Mouse (Mus musculus) heart, embryonic 13.5 days (tissue): ENCODE data around the gene Zfp420. TPM values are rescaled to one million over a fixed set of nuclear protein-coding genes. Genes with fewer than 3 reads are reported as not detected.
A peak's percentile ranks its signal among the peaks of the same experiment; 100 is the strongest.

Source experiments
- ATAC-seq: fragments of 200-750 bp; cut with Nextera tagmentation; 2 replicates; pipeline ENCODE4 v1.8.0; 2017; ENCODE audit warnings: moderate TSS enrichment; ENCODE audit not compliant: insufficient number of reproducible peaks, low FRiP score, low TSS enrichment; ENCODE audit errors: extremely low read depth
- H3K27ac ChIP-seq: fragments of 300-500 bp; sonication (generic); replicated peaks from 2 replicates; pipeline ENCODE4 v1.5.1; 2015; ENCODE audit warnings: moderate library complexity, mild to moderate bottlenecking, inconsistent platforms
- H3K27me3 ChIP-seq: fragments of 300-500 bp; sonication (generic); replicated peaks from 2 replicates; pipeline ENCODE4 v1.6.1; 2015; ENCODE audit warnings: mild to moderate bottlenecking, inconsistent platforms
- H3K36me3 ChIP-seq: fragments of 300-500 bp; sonication (generic); 2 replicates; pipeline ENCODE4 v1.6.1; 2015; ENCODE audit warnings: mild to moderate bottlenecking, inconsistent platforms
- H3K4me1 ChIP-seq: fragments of 300-500 bp; sonication (generic); 2 replicates; pipeline ENCODE4 v1.6.1; 2015; ENCODE audit warnings: inconsistent platforms
- H3K4me2 ChIP-seq: fragments of 300-500 bp; sonication (generic); 2 replicates; pipeline ENCODE4 v1.6.1; 2015; ENCODE audit warnings: inconsistent platforms, mild to moderate bottlenecking, moderate library complexity
- H3K4me3 ChIP-seq: fragments of 300-500 bp; sonication (generic); 2 replicates; pipeline ENCODE4 v1.5.1; 2015; ENCODE audit warnings: moderate library complexity, mild to moderate bottlenecking, inconsistent platforms
- H3K9ac ChIP-seq: fragments of 300-500 bp; sonication (generic); 2 replicates; pipeline ENCODE4 v1.6.1; 2015; ENCODE audit warnings: inconsistent platforms, mild to moderate bottlenecking, moderate library complexity
- H3K9me3 ChIP-seq: fragments of 300-500 bp; sonication (generic); 2 replicates; pipeline ENCODE4 v1.6.1; 2016; ENCODE audit warnings: inconsistent platforms
- WGBS: fragments of 180-500 bp; shearing (Covaris S2); methylation state at CpG from one replicate; pipeline ENCODE4 v1.1.7; 2015; ENCODE audit warnings: mixed read lengths; 5-methylcytosine and 5-hydroxymethylcytosine counted together
- polyA plus RNA-seq: library from polyadenylated mRNA; unstranded; fragments of >200 nt; fragmentation: Nextera tagmentation; extraction: Ambion mirVana; gene quantifications from 2 replicates; pipeline ENCODE4 v1.2.1, GENCODE M21; 2015

Gene Zfp420
- polyA plus RNA-seq, 1 experiment from 2014 or later, result 3.0 TPM

GRCm38 (mm10) chr7:29904101-29904500 is 44.3 kb downstream of the Zfp420 start:
- no peak overlapping the region for H3K4me2 ChIP-seq

GRCm38 (mm10) chr7:29905966-29906681 is 46.3 kb downstream of the Zfp420 start, which contains the start of gene Zfp27:
TSS of gene Zfp27 (minus strand) at chr7:29906572.
- under 1% methylated on average over 22 of the region's 22 CpGs for WGBS

More at GRCm38 (mm10) chr7:29904101-29904500, 44.3 kb downstream of the Zfp420 start:
- ATAC-seq, result no peak
- Histone ChIP-seq H3K36me3 (peaks cover 44% of the 10 kb centered on the region), H3K9ac (no peak overlapping the region), H3K27ac (no peak overlapping the region), H3K27me3 (no peaks in the 10 kb centered on the region), H3K9me3 (no peaks in the 10 kb centered on the region), H3K4me3 (no peak overlapping the region), H3K4me1 (peaks cover 11% of the 10 kb centered on the region)
- WGBS, result 91% methylated on average over 4 of the region's 4 CpGs

GRCm38 (mm10) chr7:29906682-29907058 is 46.9 kb downstream of the Zfp420 start:
- WGBS, result 24% methylated on average over 8 of the region's 8 CpGs
- ATAC-seq, result no peak

More at GRCm38 (mm10) chr7:29905966-29906681, 46.3 kb downstream of the Zfp420 start, which contains the start of gene Zfp27:
- Histone ChIP-seq H3K27ac (peak within 1 kb of the TSS; percentile 98), H3K4me2 (peak within 1 kb of the TSS; percentile 82), H3K4me3 (peak within 1 kb of the TSS; percentile 69), H3K4me1 (peaks cover 25% of the 10 kb centered on the region), H3K9me3 (no peaks in the 10 kb centered on the region), H3K27me3 (no peaks in the 10 kb centered on the region), H3K9ac (peak within 1 kb of the TSS; percentile 89), H3K36me3 (peaks cover 27% of the 10 kb centered on the region)
- ATAC-seq, result peak; percentile 67

GRCm38 (mm10) chr7:29907206-29907605 is 47.4 kb downstream of the Zfp420 start:
- 86% methylated on average over 5 of the region's 5 CpGs for WGBS
- Histone ChIP-seq H3K9ac (no peak overlapping the region), H3K9me3 (no peaks in the 10 kb centered on the region), H3K4me2 (peak overlapping the region; percentile 82; the same call in 1 of the 2 replicates), H3K4me1 (peaks cover 25% of the 10 kb centered on the region), H3K4me3 (no peak overlapping the region), H3K27me3 (no peaks in the 10 kb centered on the region), H3K36me3 (peaks cover 30% of the 10 kb centered on the region), H3K27ac (peak overlapping the region; percentile 98)
- ATAC-seq, result no peak

More at GRCm38 (mm10) chr7:29906682-29907058, 46.9 kb downstream of the Zfp420 start:
- peaks cover 27% of the 10 kb centered on the region for H3K36me3 ChIP-seq
- H3K9me3 ChIP-seq, result no peaks in the 10 kb centered on the region
- H3K27ac ChIP-seq, result peak overlapping the region; percentile 98
- peaks cover 25% of the 10 kb centered on the region for H3K4me1 ChIP-seq
- peak overlapping the region; percentile 89 for H3K9ac ChIP-seq
- H3K4me3 ChIP-seq, result peak overlapping the region; percentile 69
- no peaks in the 10 kb centered on the region for H3K27me3 ChIP-seq
- peak overlapping the region; percentile 82 for H3K4me2 ChIP-seq

GRCm38 (mm10) chr7:29908130-29908950 is 48.6 kb downstream of the Zfp420 start, which contains the start of gene Zfp383:
TSS of gene Zfp383 (plus strand) at chr7:29908223.
- Histone ChIP-seq H3K4me3 (peak within 1 kb of the TSS; percentile 81), H3K9ac (peak within 1 kb of the TSS; percentile 90), H3K4me2 (peak within 1 kb of the TSS; percentile 82), H3K9me3 (no peaks in the 10 kb centered on the region), H3K27me3 (no peaks in the 10 kb centered on the region), H3K27ac (peak within 1 kb of the TSS; percentile 98), H3K36me3 (peaks cover 31% of the 10 kb centered on the region), H3K4me1 (peaks cover 25% of the 10 kb centered on the region)
- WGBS, result under 1% methylated on average over 33 of the region's 33 CpGs
- ATAC-seq, result peak; percentile 60; the same call in 1 of the 2 replicates

- Histone ChIP-seq H3K4me1 (peaks cover 25% of the 10 kb centered on the region), H3K4me2 (no peak overlapping the region), H3K9ac (no peak overlapping the region), H3K27ac (no peak overlapping the region), H3K4me3 (no peak overlapping the region), H3K27me3 (no peaks in the 10 kb centered on the region), H3K9me3 (peaks cover 6% of the 10 kb centered on the region; the same call in 1 of the 2 replicates), H3K36me3 (peaks cover 45% of the 10 kb centered on the region)
- 74% methylated on average over 2 of the region's 2 CpGs for WGBS
- ATAC-seq, result no peak
These were observed 50.5 kb downstream of the Zfp420 start for GRCm38 (mm10) chr7:29910252-29910651.

GRCm38 (mm10) chr7:29912172-29912571 is 52.4 kb downstream of the Zfp420 start:
- Histone ChIP-seq H3K4me3 (no peak overlapping the region), H3K4me1 (peaks cover 20% of the 10 kb centered on the region), H3K9me3 (peaks cover 15% of the 10 kb centered on the region; the same call in 1 of the 2 replicates), H3K27ac (no peak overlapping the region), H3K4me2 (no peak overlapping the region), H3K36me3 (peaks cover 60% of the 10 kb centered on the region), H3K9ac (no peak overlapping the region), H3K27me3 (no peaks in the 10 kb centered on the region)
- 90% methylated on average over 13 of the region's 13 CpGs for WGBS
- no peak for ATAC-seq

GRCm38 (mm10) chr7:29917371-29918061 is 57.7 kb downstream of the Zfp420 start:
- ATAC-seq, result no peak
- H3K4me3 ChIP-seq, result no peak overlapping the region; the same call in 1 of the 2 replicates
- WGBS, result 41% methylated on average over 6 of the region's 6 CpGs
- no peaks in the 10 kb centered on the region for H3K27me3 ChIP-seq
- H3K9ac ChIP-seq, result peak overlapping the region; percentile 54; the same call in 1 of the 2 replicates
- peaks cover 15% of the 10 kb centered on the region; the same call in 1 of the 2 replicates for H3K9me3 ChIP-seq
- peaks cover 45% of the 10 kb centered on the region for H3K36me3 ChIP-seq
- H3K4me1 ChIP-seq, result peaks cover 10% of the 10 kb centered on the region; the same call in 1 of the 2 replicates
- H3K27ac ChIP-seq, result peak overlapping the region; percentile 83
- peak overlapping the region; percentile 43 for H3K4me2 ChIP-seq

GRCm38 (mm10) chr7:29918062-29918453 is 58.3 kb downstream of the Zfp420 start:
- Histone ChIP-seq H3K9ac (peak overlapping the region; percentile 54; the same call in 1 of the 2 replicates), H3K36me3 (peaks cover 40% of the 10 kb centered on the region), H3K4me3 (no peak overlapping the region), H3K27me3 (no peaks in the 10 kb centered on the region), H3K4me1 (peaks cover 10% of the 10 kb centered on the region; the same call in 1 of the 2 replicates), H3K27ac (peak overlapping the region; percentile 83), H3K4me2 (peak overlapping the region; percentile 43), H3K9me3 (peaks cover 15% of the 10 kb centered on the region; the same call in 1 of the 2 replicates)
- no peak for ATAC-seq
- 80% methylated on average over 4 of the region's 4 CpGs for WGBS

- no peak overlapping the region for H3K4me2 ChIP-seq
- no peaks in the 10 kb centered on the region for H3K27me3 ChIP-seq
- H3K9me3 ChIP-seq, result 0 out of 2 replicates have a peak, but pooled peaks cover 3% of the 10 kb centered on the region
- H3K4me3 ChIP-seq, result no peak overlapping the region
- 60% methylated on average over 6 of the region's 6 CpGs for WGBS
- H3K27ac ChIP-seq, result no peak overlapping the region
- H3K9ac ChIP-seq, result no peak overlapping the region
- peaks cover 8% of the 10 kb centered on the region for H3K36me3 ChIP-seq
- no peak for ATAC-seq
- peaks cover 10% of the 10 kb centered on the region; the same call in 1 of the 2 replicates for H3K4me1 ChIP-seq
These were observed 61.8 kb downstream of the Zfp420 start for GRCm38 (mm10) chr7:29921439-29922093.
